Mouse (Mus musculus): ENCODE results near the gene Ttll5. TPM values are rescaled to one million over a fixed set of nuclear protein-coding genes. Genes with fewer than 3 reads are reported as not detected.

The Ttll5 gene
- 1 to 10 TPM; 8.6 to 9.5 (median 8.7) TPM for polyA plus RNA-seq (2017; shearing (Covaris generic))

- peak; percentile 94 for ATAC-seq
Measured at GRCm38 (mm10) chr12:85824438-85825264, at the start of gene Ttll5, which contains the start of gene Erg28. Gene Ttll5 (plus strand): TSS chr12:85824659. Gene Erg28 (minus strand): TSS chr12:85824550.

DNA sequence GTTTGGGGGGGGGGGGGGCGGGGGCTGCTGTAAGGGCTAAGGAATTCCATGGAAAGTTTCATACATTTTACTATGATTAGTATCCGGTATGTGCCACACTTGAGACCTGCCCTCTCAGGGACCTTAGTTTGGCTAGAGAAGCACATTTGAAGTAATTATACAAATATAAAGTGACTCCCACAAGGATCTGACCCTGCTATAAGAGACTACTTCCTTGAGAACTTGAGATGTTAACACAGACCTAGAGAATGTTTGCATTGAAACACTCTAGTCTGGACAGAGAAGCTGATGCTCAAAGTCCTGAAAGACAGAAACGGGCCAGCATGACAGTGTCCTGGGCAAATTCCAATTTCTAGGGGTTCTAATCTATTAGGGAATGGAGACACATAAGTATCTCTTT lies 45.5 kb upstream of the Ttll5 start:
- no peak for ATAC-seq

DNA sequence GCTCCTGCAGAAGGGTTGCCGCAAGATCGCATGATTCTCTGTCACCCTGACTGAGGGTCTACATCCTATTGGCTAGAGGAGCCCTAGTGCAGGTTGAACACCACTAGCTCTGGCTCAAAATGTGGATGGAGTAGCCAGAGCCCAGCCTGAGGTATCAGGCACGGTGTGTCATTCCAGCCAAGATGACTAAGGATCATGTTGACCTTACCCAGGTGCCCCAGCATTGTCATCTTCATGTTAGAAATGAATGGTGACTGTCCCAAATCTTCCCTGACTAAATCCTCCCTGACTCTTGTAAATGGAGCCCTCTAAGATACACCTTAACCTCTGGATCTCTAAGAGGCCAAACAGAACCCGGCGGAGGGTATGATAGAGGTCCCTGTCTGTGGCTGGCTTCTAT lies 44.8 kb upstream of the Ttll5 start:
- no peak for ATAC-seq

DNA sequence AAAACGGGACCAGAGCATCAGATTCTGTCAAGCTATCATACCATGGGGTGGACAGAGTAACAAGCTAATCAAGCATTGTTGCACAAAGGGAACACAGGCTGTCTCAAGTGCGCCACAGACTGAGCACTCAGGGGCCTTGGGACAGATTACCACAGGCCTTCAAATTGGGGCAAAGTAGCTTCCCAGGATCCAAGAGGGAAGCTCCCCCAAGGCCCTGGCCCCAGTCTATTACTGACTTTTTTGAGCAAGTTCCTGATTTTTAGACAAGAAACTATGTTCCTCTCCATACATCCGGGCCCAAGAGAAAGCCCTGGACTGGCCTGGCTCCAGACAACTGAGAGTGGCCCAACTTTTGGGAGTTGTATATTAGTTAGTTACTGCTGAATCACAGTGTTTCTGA lies 42.9 kb upstream of the Ttll5 start:
- no peak for ATAC-seq

- ATAC-seq, result no peak
Measured at GRCm38 (mm10) chr12:85784916-85785815, 39.3 kb upstream of the Ttll5 start.

DNA sequence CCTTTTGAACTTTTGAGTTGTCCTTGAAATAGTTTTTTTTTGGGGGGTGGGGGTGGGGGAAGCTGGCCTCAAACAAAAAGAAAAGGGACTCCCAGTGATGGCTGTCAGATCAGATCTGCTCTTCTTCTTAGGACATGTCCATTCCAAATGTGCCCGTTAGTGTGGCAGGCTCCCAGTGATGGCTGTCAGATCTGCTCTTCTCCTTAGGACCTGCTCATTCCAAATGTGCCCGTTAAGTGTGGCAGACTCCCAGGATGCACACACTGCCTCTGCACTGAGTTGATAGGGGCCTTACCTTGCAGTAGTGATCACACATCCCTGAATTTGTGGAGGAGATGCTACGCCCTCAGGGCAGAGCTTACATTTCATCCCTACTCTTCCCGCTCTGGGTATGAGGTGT lies 32.3 kb upstream of the Ttll5 start:
- no peak for ATAC-seq

- no peak for ATAC-seq
Measured at GRCm38 (mm10) chr12:85792821-85793346, 31.6 kb upstream of the Ttll5 start.

- no peak for ATAC-seq
Measured at GRCm38 (mm10) chr12:85794094-85794493, 30.4 kb upstream of the Ttll5 start.

- ATAC-seq, result no peak
Measured at GRCm38 (mm10) chr12:85795551-85795950, 28.9 kb upstream of the Ttll5 start.

DNA sequence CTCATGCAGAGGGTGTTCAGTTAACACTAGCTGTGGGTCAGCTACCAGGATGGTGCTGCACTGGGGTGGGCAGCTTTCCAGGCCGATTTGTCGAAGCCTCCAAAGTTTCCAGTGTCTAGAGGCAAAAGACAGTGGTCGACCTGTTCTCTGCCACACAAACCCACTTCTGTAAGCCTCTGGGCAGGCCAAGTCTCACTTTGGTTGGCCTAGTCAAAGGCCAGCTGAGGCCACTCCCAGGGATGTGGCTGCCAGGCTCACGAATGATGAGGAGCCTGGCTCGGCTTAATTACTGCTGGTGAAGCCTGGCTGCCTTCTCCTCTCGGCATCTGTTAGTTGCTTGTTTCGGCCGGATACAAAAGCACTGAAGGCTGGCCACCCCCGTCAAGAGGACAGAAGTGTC lies 24.4 kb upstream of the Ttll5 start:
- ATAC-seq, result no peak

- no peak for ATAC-seq
Measured at GRCm38 (mm10) chr12:85809726-85810125, 14.7 kb upstream of the Ttll5 start.

GRCm38 (mm10) chr12:85810959-85811358 lies 13.5 kb upstream of the Ttll5 start:
- ATAC-seq, result no peak

GRCm38 (mm10) chr12:85811676-85812075 lies 12.8 kb upstream of the Ttll5 start:
- no peak for ATAC-seq

DNA sequence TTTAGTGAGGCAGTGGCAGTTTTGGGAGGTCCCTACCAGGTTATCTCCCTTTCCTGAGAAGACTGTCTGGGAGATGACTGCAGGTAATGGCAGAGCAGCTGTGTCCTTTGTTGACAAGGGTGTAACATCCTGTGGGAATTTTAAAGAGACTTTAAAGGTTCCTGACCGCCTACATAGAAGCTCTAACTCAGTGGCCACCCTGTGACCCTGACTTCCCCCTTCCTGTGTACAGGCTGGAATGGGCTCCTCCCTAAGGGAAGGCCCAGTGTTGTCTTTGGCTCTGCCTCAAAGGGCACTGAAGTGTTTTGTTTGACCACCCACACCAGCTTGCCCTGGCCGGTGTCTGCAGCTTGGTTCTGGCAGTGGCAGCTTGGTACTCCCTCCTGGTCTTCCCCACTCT lies 10.9 kb upstream of the Ttll5 start:
- ATAC-seq, result no peak

GRCm38 (mm10) chr12:85822051-85822450 lies 2.4 kb upstream of the Ttll5 start:
- no peak for ATAC-seq

- ATAC-seq, result no peak
Measured at GRCm38 (mm10) chr12:85825361-85825760, 902 bp downstream of the Ttll5 start.

- no peak for ATAC-seq
Measured at GRCm38 (mm10) chr12:85825822-85826221, 1.4 kb downstream of the Ttll5 start.

DNA sequence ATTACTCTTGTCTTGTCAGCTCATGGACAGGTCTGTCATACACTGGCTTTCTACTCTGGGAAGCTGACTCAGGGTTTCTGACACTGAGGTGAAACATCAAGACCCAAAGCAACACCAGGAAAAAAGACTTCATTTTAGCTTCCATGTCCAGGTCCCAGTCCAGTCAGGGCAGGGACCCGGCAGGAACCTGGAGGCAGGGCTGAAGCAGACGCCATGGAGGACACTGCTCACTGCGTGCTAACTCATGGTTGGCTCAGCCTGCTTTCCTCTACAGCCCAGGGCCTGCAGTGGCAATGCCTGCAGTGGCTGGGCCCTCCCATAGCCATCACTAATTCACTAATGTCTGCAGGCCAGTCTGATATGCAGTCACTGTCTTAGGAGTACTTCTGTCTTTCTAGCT lies 4.4 kb downstream of the Ttll5 start:
- no peak for ATAC-seq

DNA sequence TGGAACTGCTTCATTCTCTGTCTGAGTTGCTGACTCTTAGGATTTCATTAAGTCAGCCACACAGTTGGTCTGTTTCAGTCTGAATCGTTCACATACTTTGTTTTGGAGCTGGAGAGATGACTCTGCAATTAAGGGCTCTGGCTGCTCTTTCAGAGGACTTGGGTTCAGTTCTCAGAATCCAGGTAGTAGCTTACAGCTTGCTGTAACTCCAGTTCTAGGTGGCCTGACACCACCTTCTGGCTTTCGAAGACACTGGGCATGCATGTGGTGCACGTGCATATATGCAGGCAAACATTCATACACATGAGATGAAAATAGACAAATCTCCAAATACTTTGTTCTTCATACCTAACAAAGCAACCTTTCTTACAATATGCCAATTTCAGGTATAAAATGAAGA lies 5.4 kb downstream of the Ttll5 start:
- no peak for ATAC-seq

- ATAC-seq, result no peak
Measured at GRCm38 (mm10) chr12:85830691-85831090, 6.2 kb downstream of the Ttll5 start.

GRCm38 (mm10) chr12:85834543-85834942 lies 10.1 kb downstream of the Ttll5 start:
- no peak for ATAC-seq

DNA sequence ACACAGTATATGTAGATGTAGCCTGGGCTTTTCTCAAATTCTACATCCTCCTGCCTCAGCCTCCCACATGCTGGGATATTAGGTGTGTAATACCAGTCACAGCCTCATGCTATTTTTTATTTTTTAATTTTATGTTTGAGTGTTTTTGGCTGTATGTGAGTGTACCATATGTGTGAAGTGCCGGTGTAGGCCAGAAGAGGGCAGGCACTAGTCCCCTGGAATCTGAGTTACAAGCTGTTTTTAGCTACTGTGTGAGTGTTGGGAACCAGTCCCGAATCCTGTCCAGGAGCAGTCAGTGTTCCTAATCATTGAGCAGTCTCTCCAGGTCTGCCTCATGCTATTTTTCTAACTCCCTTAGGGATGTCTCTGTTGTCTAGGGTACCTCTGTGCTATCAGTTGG lies 13.3 kb downstream of the Ttll5 start:
- no peak for ATAC-seq

GRCm38 (mm10) chr12:85839371-85840000 lies 15.0 kb downstream of the Ttll5 start:
- ATAC-seq, result peak; percentile 63

Data from inflammation-experienced regulatory T-cells, adult 6 months (primary cell).